Mouse (Mus musculus) liver, embryonic 12.5 days (tissue): Measurements from ENCODE around the gene Fmo4. TPM values are rescaled to one million over a fixed set of nuclear protein-coding genes. Genes with fewer than 3 reads are reported as not detected.
A peak's percentile ranks its signal among the peaks of the same experiment; 100 is the strongest.

Experiments used
- ATAC-seq: fragments of 200-750 bp; cut with Nextera tagmentation; 2 replicates; pipeline ENCODE4 v1.8.0; 2017; ENCODE audit warnings: moderate number of reproducible peaks, mild to moderate bottlenecking, moderate library complexity
- H3K27ac ChIP-seq: fragments of 300-500 bp; sonication (generic); 2 replicates; pipeline ENCODE4 v1.5.1; 2016; ENCODE audit warnings: mild to moderate bottlenecking
- H3K27me3 ChIP-seq: fragments of 300-500 bp; sonication (generic); replicated peaks from 2 replicates; pipeline ENCODE4 v1.6.1; 2016; ENCODE audit warnings: mild to moderate bottlenecking, moderate library complexity
- H3K36me3 ChIP-seq: fragments of 300-500 bp; sonication (generic); 2 replicates; pipeline ENCODE4 v1.6.1; 2016; ENCODE audit warnings: mild to moderate bottlenecking, moderate library complexity
- H3K4me1 ChIP-seq: fragments of 300-500 bp; sonication (generic); 2 replicates; pipeline ENCODE4 v1.6.1; 2016
- H3K4me2 ChIP-seq: fragments of 300-500 bp; sonication (generic); 2 replicates; pipeline ENCODE4 v1.6.1; 2016; ENCODE audit warnings: mild to moderate bottlenecking, moderate library complexity
- H3K4me3 ChIP-seq: fragments of 300-500 bp; sonication (generic); 2 replicates; pipeline ENCODE4 v1.5.1; 2016; ENCODE audit warnings: mild to moderate bottlenecking, moderate library complexity
- H3K9ac ChIP-seq: fragments of 300-500 bp; sonication (generic); 2 replicates; pipeline ENCODE4 v1.6.1; 2016; ENCODE audit warnings: mild to moderate bottlenecking, moderate library complexity
- H3K9me3 ChIP-seq: fragments of 300-500 bp; sonication (generic); replicated peaks from 2 replicates; pipeline ENCODE4 v1.6.1; 2016; ENCODE audit warnings: mild to moderate bottlenecking, moderate library complexity
- WGBS: fragments of 180-500 bp; shearing (Covaris S2); methylation state at CpG from one replicate; pipeline ENCODE4 v1.1.7; 2016; ENCODE audit not compliant: insufficient replicate concordance; 5-methylcytosine and 5-hydroxymethylcytosine counted together
- polyA plus RNA-seq: library from polyadenylated mRNA; unstranded; fragments of >200 nt; fragmentation: Nextera tagmentation; extraction: Ambion mirVana; gene quantifications from 2 replicates; pipeline ENCODE4 v1.2.1, GENCODE M21; 2016

Fmo4 gene
- 0.67 and 0.79 TPM in 2 replicates for polyA plus RNA-seq

DNA sequence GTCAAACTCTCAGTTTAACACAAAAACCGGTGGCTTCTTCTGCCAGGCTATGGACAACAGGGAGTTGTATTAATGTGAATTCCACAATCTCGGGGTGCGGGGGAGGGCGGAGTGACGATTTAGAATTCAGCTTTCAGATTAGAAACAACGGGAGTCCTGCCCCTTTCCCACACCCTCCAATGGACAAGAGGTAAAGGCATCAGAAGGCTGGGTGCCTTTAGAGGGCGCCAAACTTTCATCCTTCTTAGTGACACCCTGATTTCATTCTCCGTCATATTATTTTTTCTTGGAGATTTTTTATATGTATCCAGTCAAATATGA, at the start of gene Fmo4:
Gene Fmo4 (minus strand): TSS at position 137 of the 321 bp plus-strand sequence.
- Histone ChIP-seq H3K9me3 (no peaks in the 10 kb centered on the region), H3K9ac (no peak within 1 kb of the TSS), H3K4me2 (no peak within 1 kb of the TSS), H3K27ac (no peak within 1 kb of the TSS), H3K4me1 (peaks cover 4% of the 10 kb centered on the region; the same call in 1 of the 2 replicates), H3K4me3 (no peak within 1 kb of the TSS), H3K36me3 (no peaks in the 10 kb centered on the region), H3K27me3 (no peaks in the 10 kb centered on the region)
- ATAC-seq = no peak
- WGBS = 38% methylated on average over 8 of the region's 8 CpGs

DNA sequence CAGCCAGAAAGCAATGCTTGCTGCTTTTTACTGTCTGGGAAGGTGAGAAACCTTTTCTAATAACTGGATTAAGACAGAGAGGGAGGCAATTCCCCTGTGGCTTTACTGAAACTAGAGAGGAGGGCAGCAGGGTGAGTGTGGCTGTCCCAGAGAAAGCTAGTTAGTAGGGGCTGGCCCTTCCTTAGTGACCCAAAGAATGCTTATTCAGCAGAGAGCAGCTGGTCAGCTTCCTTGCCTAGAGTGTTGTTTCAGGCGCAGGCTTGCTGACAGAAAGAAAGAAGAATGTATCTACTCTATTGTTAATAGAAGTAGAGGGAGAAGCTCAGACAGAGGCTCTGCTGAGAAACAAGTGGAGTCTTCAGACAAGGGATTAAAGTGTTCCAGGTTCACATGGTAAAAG, 48.6 kb upstream of the Fmo4 start:
- Histone ChIP-seq H3K4me3 (no peak overlapping the region), H3K36me3 (no peaks in the 10 kb centered on the region), H3K4me2 (no peak overlapping the region), H3K27ac (no peak overlapping the region), H3K4me1 (peaks cover 25% of the 10 kb centered on the region), H3K27me3 (no peaks in the 10 kb centered on the region), H3K9me3 (no peaks in the 10 kb centered on the region), H3K9ac (no peak overlapping the region)
- 35% methylated on average over 1 of the region's 1 CpGs for WGBS
- no peak for ATAC-seq

DNA sequence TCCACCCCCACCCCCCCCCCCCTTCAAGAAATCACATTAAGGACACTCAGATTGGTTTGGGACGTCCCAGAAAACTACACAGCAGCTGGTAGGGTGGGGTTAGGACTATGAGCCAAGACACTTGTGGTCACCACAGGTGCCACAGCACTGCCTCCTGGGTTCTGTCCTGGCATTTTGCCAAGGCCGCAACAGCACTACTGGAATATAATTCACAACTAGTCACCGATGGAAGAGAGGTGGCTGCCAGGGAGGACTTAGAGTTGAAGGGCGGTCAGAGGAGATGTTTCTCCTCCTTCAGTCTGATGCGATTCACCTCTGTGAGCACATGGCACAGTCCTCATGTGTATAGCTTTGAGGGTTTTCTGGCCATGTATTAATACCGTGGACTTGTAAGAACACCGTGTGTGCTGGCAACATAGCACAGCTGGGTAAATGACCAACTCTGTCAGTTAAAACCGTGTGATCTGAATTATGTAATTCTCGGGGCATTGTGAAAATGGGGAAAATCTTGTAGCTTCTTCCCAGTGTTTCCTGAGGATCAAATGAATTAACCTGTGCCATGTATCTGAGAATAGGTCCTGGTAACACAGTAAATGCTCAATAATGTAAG, 46.3 kb upstream of the Fmo4 start:
- no peak overlapping the region for H3K4me3 ChIP-seq
- no peak for ATAC-seq
- no peak overlapping the region for H3K4me2 ChIP-seq
- H3K4me1 ChIP-seq = peaks cover 19% of the 10 kb centered on the region; the same call in 1 of the 2 replicates
- H3K27ac ChIP-seq = no peak overlapping the region
- no peaks in the 10 kb centered on the region for H3K9me3 ChIP-seq
- no peaks in the 10 kb centered on the region for H3K27me3 ChIP-seq
- 75% methylated on average over 9 of the region's 9 CpGs for WGBS
- no peak overlapping the region for H3K9ac ChIP-seq
- H3K36me3 ChIP-seq = no peaks in the 10 kb centered on the region

GRCm38 (mm10) chr1:162859545-162859976, 45.8 kb upstream of the Fmo4 start:
- Histone ChIP-seq H3K9ac (no peak overlapping the region), H3K27ac (no peak overlapping the region), H3K9me3 (no peaks in the 10 kb centered on the region), H3K27me3 (no peaks in the 10 kb centered on the region), H3K4me3 (no peak overlapping the region), H3K4me2 (no peak overlapping the region), H3K4me1 (peaks cover 19% of the 10 kb centered on the region; the same call in 1 of the 2 replicates), H3K36me3 (no peaks in the 10 kb centered on the region)
- 65% methylated on average over 10 of the region's 10 CpGs for WGBS
- no peak for ATAC-seq

DNA sequence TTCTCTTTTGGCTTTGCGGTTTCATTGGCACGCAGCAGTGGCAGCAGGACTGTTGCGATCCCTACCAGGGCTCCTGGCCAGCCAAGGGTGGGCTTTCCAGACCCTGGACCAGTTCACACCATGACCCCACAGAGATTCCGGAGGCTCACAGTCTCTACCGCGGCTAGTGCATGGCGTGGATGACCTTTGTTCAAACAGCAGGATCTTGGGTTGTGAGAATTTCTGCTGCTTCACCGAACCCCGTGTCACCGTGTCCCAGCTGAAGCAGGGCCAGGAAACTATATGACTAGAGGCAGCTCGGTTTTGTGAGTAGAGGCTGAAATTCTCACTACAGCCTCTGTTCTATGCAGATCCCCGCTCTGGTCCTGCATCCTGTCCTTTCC, 45.0 kb upstream of the Fmo4 start:
- H3K4me1 ChIP-seq = peaks cover 21% of the 10 kb centered on the region
- H3K36me3 ChIP-seq = no peaks in the 10 kb centered on the region
- no peak overlapping the region for H3K4me2 ChIP-seq
- WGBS = 72% methylated on average over 12 of the region's 12 CpGs
- no peaks in the 10 kb centered on the region for H3K9me3 ChIP-seq
- no peak overlapping the region for H3K9ac ChIP-seq
- no peak for ATAC-seq
- no peak overlapping the region for H3K27ac ChIP-seq
- H3K27me3 ChIP-seq = no peaks in the 10 kb centered on the region
- H3K4me3 ChIP-seq = no peak overlapping the region

DNA sequence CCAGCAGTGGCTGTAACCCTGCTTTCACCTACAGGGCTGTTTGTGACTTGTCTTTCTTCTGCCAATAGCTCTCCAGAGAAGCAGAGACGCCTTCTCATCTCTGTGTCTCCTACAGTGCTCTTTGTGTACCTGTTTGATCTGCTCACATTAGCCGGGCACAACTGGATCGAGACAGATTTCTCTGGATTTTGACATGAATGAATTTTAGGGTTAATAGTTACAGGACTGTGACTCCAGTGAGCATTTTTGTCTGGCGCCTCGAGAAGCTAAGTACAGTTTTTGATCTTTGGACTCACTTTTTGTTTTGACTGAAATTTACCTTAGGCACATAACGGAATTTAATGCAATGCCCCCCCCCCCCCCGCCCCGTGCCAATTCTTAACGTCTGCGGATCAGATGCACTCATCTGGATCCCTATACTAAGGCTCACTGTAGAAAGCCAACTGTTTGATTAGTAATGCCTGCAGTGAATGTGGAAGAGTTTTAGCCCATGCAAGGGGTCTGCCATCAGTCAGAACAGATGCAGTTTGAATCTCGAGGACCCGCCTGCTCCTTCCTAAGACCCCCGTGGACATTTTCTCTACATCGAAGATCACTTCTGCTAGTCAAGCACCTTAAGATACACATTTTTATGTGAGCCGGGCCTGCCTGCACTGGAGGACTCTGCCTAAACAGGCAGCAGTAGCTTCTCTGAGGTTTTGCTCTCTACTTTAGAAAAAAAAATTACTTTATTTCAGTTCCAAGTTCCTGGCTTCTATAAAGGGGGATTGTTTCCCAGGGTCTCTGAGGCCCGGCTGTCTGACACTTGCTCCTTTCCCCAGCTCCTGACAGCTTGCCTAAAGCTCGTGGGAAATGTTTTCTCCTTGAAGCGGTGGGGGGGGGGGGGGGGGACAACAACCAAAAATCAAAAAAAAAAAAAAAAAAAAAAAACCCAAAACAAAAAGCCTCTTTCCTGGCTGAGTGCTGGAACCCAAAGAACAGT, 44.3 kb upstream of the Fmo4 start:
- Histone ChIP-seq H3K9ac (no peak overlapping the region), H3K4me2 (no peak overlapping the region), H3K27me3 (no peaks in the 10 kb centered on the region), H3K36me3 (no peaks in the 10 kb centered on the region), H3K27ac (no peak overlapping the region), H3K4me3 (no peak overlapping the region), H3K9me3 (no peaks in the 10 kb centered on the region), H3K4me1 (peaks cover 28% of the 10 kb centered on the region)
- whole genome bisulfite sequencing = 72% methylated on average over 18 of the region's 18 CpGs
- ATAC-seq = no peak

DNA sequence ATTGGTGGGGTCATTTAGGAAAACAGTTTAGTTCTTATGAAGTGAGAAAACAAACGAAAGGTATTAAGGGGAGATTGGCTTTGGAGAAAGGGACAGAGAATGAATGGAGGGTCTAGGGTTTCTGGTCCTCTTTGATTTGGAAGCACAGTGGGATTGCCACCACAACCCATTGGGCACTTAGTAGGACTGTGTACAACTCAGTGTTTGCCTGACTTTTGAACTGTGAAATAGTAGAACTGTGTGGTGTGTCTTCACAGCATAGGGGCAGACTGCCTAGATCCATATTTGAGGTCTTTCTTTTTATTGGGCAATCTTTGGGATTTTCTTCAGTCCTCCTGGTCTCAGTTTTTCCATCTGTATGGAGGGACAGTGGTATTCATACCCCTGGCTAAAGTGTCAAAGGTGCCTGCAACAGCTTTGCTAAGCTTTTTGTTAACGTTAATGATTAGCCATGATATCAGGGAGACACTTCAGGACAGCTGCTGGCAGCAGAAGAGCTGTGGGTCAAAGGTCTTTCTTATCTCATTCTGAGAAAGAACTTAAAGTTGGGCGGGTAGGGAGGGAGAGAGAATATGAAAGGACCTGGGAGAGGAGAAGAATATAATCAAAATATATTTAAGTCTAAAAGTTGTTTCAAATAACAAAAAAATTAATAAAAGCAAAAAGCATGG, 40.2 kb upstream of the Fmo4 start:
- peak; percentile 72 for ATAC-seq
- no peaks in the 10 kb centered on the region for H3K36me3 ChIP-seq
- H3K4me1 ChIP-seq = peaks cover 20% of the 10 kb centered on the region
- no peak overlapping the region for H3K4me2 ChIP-seq
- no peaks in the 10 kb centered on the region for H3K27me3 ChIP-seq
- no peak overlapping the region for H3K4me3 ChIP-seq
- H3K27ac ChIP-seq = no peak overlapping the region
- WGBS = 25% methylated on average over 3 of the region's 3 CpGs
- H3K9me3 ChIP-seq = no peaks in the 10 kb centered on the region
- no peak overlapping the region for H3K9ac ChIP-seq

DNA sequence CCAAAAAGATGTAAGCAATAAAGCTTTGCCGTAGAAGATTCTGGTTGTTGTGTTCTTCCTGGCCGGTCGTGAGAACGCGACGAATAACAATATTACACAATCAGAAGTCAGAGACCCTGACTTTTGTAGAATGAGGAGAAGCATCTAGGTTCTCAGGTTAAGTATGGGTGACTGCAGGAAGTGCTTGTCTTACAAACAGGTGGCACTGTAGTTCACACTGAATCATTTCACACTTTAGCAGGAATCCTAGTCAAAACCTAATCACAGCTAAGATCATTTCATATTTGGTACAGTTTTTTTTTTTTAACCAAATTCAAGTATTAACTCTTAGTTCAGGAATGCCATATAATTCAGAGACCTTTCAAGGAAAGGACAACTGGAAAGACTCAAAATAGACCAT, 33.8 kb upstream of the Fmo4 start:
- Histone ChIP-seq H3K27ac (no peak overlapping the region), H3K4me2 (no peak overlapping the region), H3K9ac (no peak overlapping the region), H3K27me3 (no peaks in the 10 kb centered on the region), H3K4me1 (no peaks in the 10 kb centered on the region), H3K36me3 (no peaks in the 10 kb centered on the region), H3K9me3 (no peaks in the 10 kb centered on the region), H3K4me3 (no peak overlapping the region)
- 86% methylated on average over 6 of the region's 6 CpGs for WGBS
- ATAC-seq = no peak

GRCm38 (mm10) chr1:162840211-162840610, 26.4 kb upstream of the Fmo4 start:
- H3K4me2 ChIP-seq = no peak overlapping the region
- 87% methylated on average over 9 of the region's 9 CpGs for WGBS
- H3K9ac ChIP-seq = no peak overlapping the region
- no peaks in the 10 kb centered on the region for H3K27me3 ChIP-seq
- H3K27ac ChIP-seq = no peak overlapping the region
- no peaks in the 10 kb centered on the region for H3K9me3 ChIP-seq
- H3K36me3 ChIP-seq = no peaks in the 10 kb centered on the region
- no peaks in the 10 kb centered on the region for H3K4me1 ChIP-seq
- H3K4me3 ChIP-seq = no peak overlapping the region
- ATAC-seq = no peak

DNA sequence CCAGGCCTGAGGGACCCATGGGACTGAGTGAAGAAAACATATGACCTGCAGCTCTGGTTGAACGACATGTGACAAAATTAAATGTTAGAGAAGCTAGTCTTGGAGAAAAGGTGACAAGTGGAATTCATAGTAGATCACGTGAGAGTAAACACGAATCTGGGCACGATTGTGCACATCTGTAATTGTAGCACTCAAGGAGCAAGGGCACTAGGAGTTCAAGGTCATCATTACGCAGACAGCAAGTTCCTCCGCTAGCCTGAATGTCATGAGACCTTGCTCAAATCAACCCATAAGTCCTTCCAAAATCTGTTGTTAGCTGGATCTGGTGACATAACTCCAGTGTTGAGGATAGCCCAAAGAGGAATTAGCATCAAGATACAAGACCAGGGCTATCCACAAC, 25.2 kb upstream of the Fmo4 start:
- H3K36me3 ChIP-seq = no peaks in the 10 kb centered on the region
- no peak for ATAC-seq

DNA sequence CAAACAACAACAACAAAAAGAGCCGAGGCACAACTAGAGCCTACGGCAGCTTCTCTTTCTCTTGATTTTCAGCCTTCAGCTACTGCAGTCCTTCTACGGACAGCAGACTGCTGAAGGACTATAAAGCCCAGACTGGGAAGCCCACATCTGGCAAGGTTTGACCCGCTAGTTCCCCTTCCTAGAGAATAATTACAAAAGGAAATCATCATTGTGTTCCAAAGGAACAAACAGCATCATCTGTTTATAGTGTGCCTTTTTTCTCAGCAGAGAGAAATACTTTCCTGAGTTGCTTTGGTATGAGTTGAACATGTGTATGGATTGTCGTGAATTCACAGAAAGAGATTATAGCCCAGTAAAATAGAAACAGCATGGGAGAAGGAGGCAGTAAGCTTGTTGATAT, 20.6 kb upstream of the Fmo4 start:
- Histone ChIP-seq H3K4me3 (no peak overlapping the region), H3K27ac (no peak overlapping the region), H3K9ac (no peak overlapping the region), H3K9me3 (no peaks in the 10 kb centered on the region), H3K4me2 (no peak overlapping the region), H3K36me3 (no peaks in the 10 kb centered on the region), H3K4me1 (no peaks in the 10 kb centered on the region), H3K27me3 (no peaks in the 10 kb centered on the region)
- 59% methylated on average over 5 of the region's 5 CpGs for WGBS
- ATAC-seq = no peak

More for the DNA sequence above, 25.2 kb upstream of the Fmo4 start:
- WGBS = 76% methylated on average over 6 of the region's 6 CpGs
- Histone ChIP-seq H3K4me3 (no peak overlapping the region), H3K9me3 (no peaks in the 10 kb centered on the region), H3K4me2 (no peak overlapping the region), H3K27me3 (no peaks in the 10 kb centered on the region), H3K27ac (no peak overlapping the region), H3K9ac (no peak overlapping the region), H3K4me1 (no peaks in the 10 kb centered on the region)

- no peak for ATAC-seq
- Histone ChIP-seq H3K27me3 (no peaks in the 10 kb centered on the region), H3K4me3 (no peak overlapping the region), H3K4me2 (no peak overlapping the region), H3K36me3 (no peaks in the 10 kb centered on the region), H3K27ac (no peak overlapping the region), H3K9me3 (no peaks in the 10 kb centered on the region), H3K9ac (no peak overlapping the region), H3K4me1 (no peaks in the 10 kb centered on the region)
- WGBS = 60% methylated on average over 5 of the region's 5 CpGs
Measured at GRCm38 (mm10) chr1:162832574-162832953, 18.8 kb upstream of the Fmo4 start.
